Mouse (Mus musculus) embryonic facial prominence, embryonic 11.5 days (tissue): ENCODE measurements at regions not wholly inside any gene's neighbourhood (a gene's known extent, or its start where the extent isn't known, plus 50 kb on each side); places are given as distances from the start of the nearest gene placed in this dataset.

ENCODE experiments used
- ATAC-seq: fragments of 200-750 bp; cut with Nextera tagmentation; replicated peaks from 2 replicates; pipeline ENCODE4 v1.8.0; 2017; ENCODE audit warnings: low read depth; ENCODE audit not compliant: insufficient number of reproducible peaks, low FRiP score, low TSS enrichment
- DNase-seq: peaks from one replicate; pipeline ENCODE4 v3.0.0-alpha.2; 2015; ENCODE audit warnings: low spot score
- H3K27ac ChIP-seq: fragments of 300-500 bp; sonication (generic); replicated peaks from 2 replicates; pipeline ENCODE4 v1.5.1; 2014; ENCODE audit warnings: mild to moderate bottlenecking, low read depth, low read length, control low read depth
- H3K27me3 ChIP-seq: fragments of 300-500 bp; sonication (generic); 2 replicates; pipeline ENCODE4 v1.6.1; 2014; ENCODE audit warnings: mild to moderate bottlenecking, low read length, moderate library complexity, mixed read lengths; ENCODE audit not compliant: control insufficient read depth, insufficient read depth
- H3K36me3 ChIP-seq: fragments of 300-500 bp; sonication (generic); replicated peaks from 2 replicates; pipeline ENCODE4 v1.6.1; 2014; ENCODE audit warnings: low read depth, mild to moderate bottlenecking, low read length, moderate library complexity, mixed read lengths; ENCODE audit not compliant: control insufficient read depth, insufficient read depth
- H3K4me1 ChIP-seq: fragments of 300-500 bp; sonication (generic); 2 replicates; pipeline ENCODE4 v1.6.1; 2014; ENCODE audit warnings: low read length, mixed read lengths; ENCODE audit not compliant: control insufficient read depth, insufficient read depth
- H3K4me2 ChIP-seq: fragments of 300-500 bp; sonication (generic); 2 replicates; pipeline ENCODE4 v1.6.1; 2014; ENCODE audit warnings: low read depth, mild to moderate bottlenecking, control low read depth, low read length, moderate library complexity
- H3K4me3 ChIP-seq: fragments of 300-500 bp; sonication (generic); 2 replicates; pipeline ENCODE4 v1.5.1; 2014; ENCODE audit warnings: low read depth, low read length, control low read depth
- H3K9ac ChIP-seq: fragments of 300-500 bp; sonication (generic); replicated peaks from 2 replicates; pipeline ENCODE4 v1.6.1; 2014; ENCODE audit warnings: mild to moderate bottlenecking, control low read depth, low read length
- H3K9me3 ChIP-seq: fragments of 300-500 bp; sonication (generic); replicated peaks from 2 replicates; pipeline ENCODE4 v1.6.1; 2016; ENCODE audit warnings: mild to moderate bottlenecking, low read length, inconsistent platforms, mixed read lengths; ENCODE audit not compliant: control insufficient read depth
- WGBS: fragments of 180-500 bp; shearing (Covaris S2); extraction: QIAGEN DNeasy Blood & Tissue Kit; methylation state at CpG from one replicate; pipeline ENCODE4 v1.1.7; 2014; 5-methylcytosine and 5-hydroxymethylcytosine counted together

DNA sequence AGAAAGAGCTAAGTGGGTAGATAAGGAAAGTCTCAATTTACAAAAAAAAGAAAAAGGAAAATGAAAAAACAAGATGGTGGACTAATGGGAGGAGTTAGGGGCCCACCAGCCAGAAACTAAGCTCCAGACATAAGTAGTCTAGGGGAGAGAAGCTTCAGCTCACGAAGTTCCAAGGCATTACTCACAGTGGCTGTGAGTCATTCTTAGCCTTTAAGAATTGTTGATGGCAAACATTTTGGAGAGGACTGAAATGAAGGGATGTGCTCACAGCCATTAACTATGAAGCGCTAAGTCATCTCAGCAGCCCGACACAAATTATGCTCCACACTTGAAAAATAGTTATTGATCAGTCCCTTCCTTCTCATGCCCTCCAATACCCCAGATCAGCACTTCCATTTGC, 198.6 kb upstream of the Ppargc1a start:
- no peak for ATAC-seq
- no peak for DNase-seq
- Histone ChIP-seq H3K4me3 (no peak overlapping the region), H3K36me3 (no peaks in the 10 kb centered on the region), H3K4me1 (no peaks in the 10 kb centered on the region), H3K9me3 (no peaks in the 10 kb centered on the region), H3K4me2 (no peak overlapping the region), H3K27ac (no peak overlapping the region), H3K27me3 (no peaks in the 10 kb centered on the region), H3K9ac (no peak overlapping the region)
- WGBS = 89% methylated on average over 3 of the region's 3 CpGs

DNA sequence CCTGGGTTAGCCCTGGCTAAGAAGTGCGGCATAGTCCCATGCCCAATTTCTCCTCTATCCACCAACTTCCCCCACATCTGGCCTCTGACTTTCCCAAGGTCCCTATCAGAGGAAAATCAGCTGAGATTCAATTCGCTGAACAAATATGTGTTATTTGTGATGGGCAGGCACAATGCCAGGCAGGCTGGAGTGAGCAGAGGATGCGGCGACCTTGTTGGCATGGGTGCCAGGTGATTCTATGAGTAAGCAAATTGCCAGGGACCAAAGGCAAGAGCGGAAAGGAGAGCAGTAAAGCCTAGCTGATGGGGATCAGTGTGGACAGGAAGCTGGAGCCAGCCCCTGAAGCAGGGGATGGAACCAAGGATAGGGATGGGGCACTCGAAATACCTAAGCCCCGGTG, 196.9 kb upstream of the Ppargc1a start:
- no peak overlapping the region for H3K9ac ChIP-seq
- H3K27ac ChIP-seq = no peak overlapping the region
- ATAC-seq (no peak), DNase-seq (no peak)
- WGBS = 89% methylated on average over 7 of the region's 7 CpGs
- H3K4me1 ChIP-seq = no peaks in the 10 kb centered on the region
- H3K36me3 ChIP-seq = no peaks in the 10 kb centered on the region
- no peak overlapping the region for H3K4me3 ChIP-seq
- H3K4me2 ChIP-seq = no peak overlapping the region
- no peaks in the 10 kb centered on the region for H3K9me3 ChIP-seq
- H3K27me3 ChIP-seq = no peaks in the 10 kb centered on the region

DNA sequence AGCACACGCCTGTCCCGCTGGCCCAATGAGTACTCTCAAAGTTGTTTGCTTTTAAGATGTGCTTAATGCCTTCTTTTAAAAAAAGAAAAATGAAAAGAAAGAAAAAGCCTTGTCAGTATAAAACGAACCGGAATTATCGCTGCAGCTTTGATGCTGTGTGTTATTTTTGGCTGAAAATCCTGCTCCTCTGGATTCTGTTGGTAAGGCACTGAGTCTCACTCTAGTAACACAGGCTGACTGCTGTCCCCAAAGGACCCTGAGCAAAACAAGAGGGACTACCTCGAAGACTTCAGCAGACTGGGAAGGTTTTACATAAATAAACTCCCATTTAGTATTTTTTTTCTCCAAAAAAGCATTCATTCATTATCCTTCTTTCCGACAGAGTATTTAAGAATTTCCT, 196.1 kb upstream of the Ppargc1a start:
- Histone ChIP-seq H3K4me2 (no peak overlapping the region), H3K4me1 (no peaks in the 10 kb centered on the region), H3K9me3 (no peaks in the 10 kb centered on the region), H3K27me3 (no peaks in the 10 kb centered on the region), H3K36me3 (no peaks in the 10 kb centered on the region), H3K9ac (no peak overlapping the region), H3K27ac (no peak overlapping the region), H3K4me3 (no peak overlapping the region)
- DNase-seq (no peak), ATAC-seq (no peak)
- WGBS = 60% methylated on average over 7 of the region's 7 CpGs

DNA sequence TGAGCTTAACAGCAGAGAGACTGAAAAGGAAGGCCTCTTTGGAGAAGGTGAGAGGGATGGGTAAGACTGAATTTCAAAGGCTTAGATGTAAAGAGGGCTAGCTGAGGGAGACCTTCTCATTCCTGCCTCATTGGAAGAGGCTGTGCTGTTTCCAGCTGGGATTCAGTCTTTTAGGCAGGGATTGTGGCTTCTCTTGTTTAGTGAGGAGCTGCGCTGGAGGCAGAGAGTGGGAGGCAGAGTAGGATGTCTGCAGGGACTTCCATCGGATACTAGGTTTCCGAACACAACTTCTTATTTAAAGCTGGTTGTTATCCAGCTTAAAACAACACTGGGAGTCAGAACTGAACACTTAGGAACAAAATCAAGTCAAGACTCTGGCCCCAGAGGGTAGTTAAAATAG, 194.8 kb upstream of the Ppargc1a start:
- Histone ChIP-seq H3K4me1 (no peaks in the 10 kb centered on the region), H3K27me3 (no peaks in the 10 kb centered on the region), H3K27ac (no peak overlapping the region), H3K4me3 (no peak overlapping the region), H3K36me3 (no peaks in the 10 kb centered on the region), H3K4me2 (no peak overlapping the region), H3K9me3 (no peaks in the 10 kb centered on the region), H3K9ac (no peak overlapping the region)
- no peak for ATAC-seq
- no peak for DNase-seq
- WGBS = 46% methylated on average over 3 of the region's 3 CpGs

DNA sequence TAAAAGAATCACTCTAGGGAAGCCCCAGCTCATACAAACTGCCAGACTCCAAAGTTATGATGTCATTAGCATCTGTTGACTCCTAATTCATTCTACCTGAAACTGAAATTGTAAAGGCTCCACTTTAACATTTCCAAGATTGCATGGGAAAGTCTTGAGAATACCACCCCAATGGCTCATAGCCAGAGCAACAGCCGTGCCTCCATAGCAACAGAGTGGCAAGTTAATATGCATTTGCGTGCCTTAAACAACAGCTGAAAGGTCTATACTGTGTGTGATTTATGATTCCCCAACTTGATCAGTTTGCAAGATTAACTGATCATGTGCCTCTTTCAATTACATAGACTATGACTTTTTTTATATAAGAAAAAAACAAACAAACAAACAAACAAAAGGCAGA, 190.8 kb upstream of the Ppargc1a start:
- Histone ChIP-seq H3K27me3 (no peaks in the 10 kb centered on the region), H3K27ac (no peak overlapping the region), H3K9me3 (no peaks in the 10 kb centered on the region), H3K36me3 (no peaks in the 10 kb centered on the region), H3K9ac (no peak overlapping the region), H3K4me2 (no peak overlapping the region), H3K4me3 (no peak overlapping the region), H3K4me1 (no peaks in the 10 kb centered on the region)
- DNase-seq = no peak
- 91% methylated on average over 2 of the region's 2 CpGs for WGBS
- ATAC-seq = no peak

DNA sequence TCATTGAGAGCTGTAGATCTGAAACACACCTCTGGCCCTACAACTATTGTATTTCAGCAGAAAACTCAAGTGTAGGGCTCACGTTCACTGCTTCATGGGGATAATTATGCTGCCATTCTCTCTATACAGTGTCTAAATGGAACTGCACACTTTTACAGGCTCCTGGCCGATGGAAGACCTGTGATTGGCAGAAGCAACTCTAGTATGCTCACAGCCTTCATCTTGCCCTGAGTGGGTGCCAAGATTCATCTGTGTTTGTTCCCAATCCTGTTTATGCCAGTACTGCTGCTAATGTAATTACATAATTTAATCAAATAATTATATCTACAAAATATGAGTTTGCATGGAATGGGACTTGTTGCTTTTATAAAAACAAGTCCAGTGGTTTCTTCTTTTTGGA, 190.3 kb upstream of the Ppargc1a start:
- ATAC-seq (no peak), DNase-seq (no peak)
- 72% methylated on average over 2 of the region's 2 CpGs for WGBS
- no peak overlapping the region for H3K4me2 ChIP-seq
- H3K4me3 ChIP-seq = no peak overlapping the region
- H3K9me3 ChIP-seq = no peaks in the 10 kb centered on the region
- H3K9ac ChIP-seq = no peak overlapping the region
- H3K4me1 ChIP-seq = no peaks in the 10 kb centered on the region
- no peaks in the 10 kb centered on the region for H3K27me3 ChIP-seq
- no peak overlapping the region for H3K27ac ChIP-seq
- H3K36me3 ChIP-seq = no peaks in the 10 kb centered on the region

DNA sequence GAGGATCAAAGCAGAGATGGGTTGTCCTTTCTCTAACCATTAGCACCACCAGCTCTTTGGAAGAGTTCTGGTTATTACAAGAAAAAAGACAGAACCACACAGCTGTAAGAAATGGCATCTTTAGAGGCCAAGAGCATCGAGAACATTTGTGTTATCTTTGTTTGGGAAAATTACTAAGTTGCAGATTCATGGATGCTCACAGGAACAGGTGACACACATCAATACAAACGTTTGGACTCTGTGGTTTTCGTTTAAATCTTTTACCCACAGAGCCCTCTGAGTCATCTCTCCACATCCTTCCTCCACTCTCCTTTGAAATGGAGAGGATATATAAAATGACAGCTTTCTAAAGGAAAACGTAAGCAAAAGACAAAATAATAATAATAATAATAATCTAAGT, 184.5 kb upstream of the Ppargc1a start:
- H3K9ac ChIP-seq = no peak overlapping the region
- DNase-seq = no peak
- H3K9me3 ChIP-seq = no peaks in the 10 kb centered on the region
- H3K4me1 ChIP-seq = no peaks in the 10 kb centered on the region
- H3K27me3 ChIP-seq = no peaks in the 10 kb centered on the region
- H3K36me3 ChIP-seq = no peaks in the 10 kb centered on the region
- no peak overlapping the region for H3K4me2 ChIP-seq
- 72% methylated on average over 4 of the region's 4 CpGs for WGBS
- H3K4me3 ChIP-seq = no peak overlapping the region
- no peak for ATAC-seq
- H3K27ac ChIP-seq = no peak overlapping the region

DNA sequence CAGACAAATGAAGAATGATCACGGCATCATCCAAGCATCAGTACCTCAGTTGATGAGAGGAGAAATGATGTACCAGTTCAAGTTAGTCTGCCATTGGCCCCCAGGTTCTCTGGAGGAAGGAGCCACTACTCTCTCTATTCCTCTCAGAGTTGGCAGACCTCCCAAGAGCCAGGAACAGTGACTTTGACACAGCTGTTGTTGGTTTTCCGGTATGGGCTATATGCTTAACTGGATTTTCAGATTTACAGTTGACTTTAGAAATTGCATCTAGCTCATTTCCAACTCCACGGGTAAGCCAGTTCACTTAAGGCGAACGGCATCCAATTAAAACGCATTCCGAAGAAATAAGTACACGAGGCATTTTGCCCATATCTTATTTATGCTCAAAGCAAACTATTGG, 182.9 kb upstream of the Ppargc1a start:
- ATAC-seq = no peak
- no peaks in the 10 kb centered on the region for H3K36me3 ChIP-seq

DNA sequence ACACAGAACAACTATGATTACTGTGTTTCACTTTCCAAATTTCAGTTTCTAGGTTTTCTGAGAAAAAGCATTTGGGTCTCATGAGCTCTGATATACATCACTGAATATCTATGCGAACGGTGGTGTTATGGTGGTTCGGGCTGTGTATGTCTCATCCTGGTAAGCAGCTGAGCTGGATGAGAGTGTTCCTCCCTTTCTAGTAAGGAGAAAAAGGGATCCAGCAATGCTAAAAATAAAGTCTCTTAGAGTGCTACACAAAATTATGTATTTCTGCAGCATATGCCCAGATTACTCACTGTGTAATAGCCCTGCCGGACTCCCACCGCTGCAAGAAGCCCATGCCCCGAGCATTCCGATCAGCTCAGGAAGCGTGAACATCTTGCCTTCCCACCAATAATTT, 173.4 kb upstream of the Ppargc1a start:
- DNase-seq (no peak), ATAC-seq (no peak)
- Histone ChIP-seq H3K9me3 (no peaks in the 10 kb centered on the region), H3K27me3 (no peaks in the 10 kb centered on the region), H3K36me3 (no peaks in the 10 kb centered on the region), H3K9ac (no peak overlapping the region), H3K4me3 (no peak overlapping the region), H3K27ac (no peak overlapping the region), H3K4me2 (no peak overlapping the region), H3K4me1 (no peaks in the 10 kb centered on the region)
- 97% methylated on average over 8 of the region's 8 CpGs for WGBS

More for the DNA sequence above, 182.9 kb upstream of the Ppargc1a start:
- Histone ChIP-seq H3K27ac (no peak overlapping the region), H3K9me3 (no peaks in the 10 kb centered on the region), H3K4me3 (no peak overlapping the region), H3K27me3 (no peaks in the 10 kb centered on the region), H3K4me2 (no peak overlapping the region), H3K9ac (no peak overlapping the region), H3K4me1 (no peaks in the 10 kb centered on the region)
- WGBS = 91% methylated on average over 8 of the region's 8 CpGs
- DNase-seq = no peak
